Mouse (Mus musculus): ENCODE results near the gene Arl4a. TPM values are rescaled to one million over a fixed set of nuclear protein-coding genes. Genes with fewer than 3 reads are reported as not detected.
A peak's percentile ranks its signal among the peaks of the same experiment; 100 is the strongest.

Gene Arl4a
- polyA plus RNA-seq, 1 experiment from 2014 or later: 39.6 TPM

- Histone ChIP-seq H3K4me3 (replicated peaks) (no peak overlapping the region), H3K27me3 (no peaks in the 10 kb centered on the region), H3K9ac (replicated peaks) (no peak overlapping the region), H3K27ac (no peak overlapping the region), H3K36me3 (no peaks in the 10 kb centered on the region), H3K4me2 (no peak overlapping the region), H3K4me1 (replicated peaks) (0 out of 2 replicates have a peak, but pooled peaks cover 2% of the 10 kb centered on the region), H3K9me3 (no peaks in the 10 kb centered on the region)
- no peak for ATAC-seq (ENCODE audit: insufficient number of reproducible peaks, insufficient read depth, low FRiP score, low TSS enrichment, low read depth)
- WGBS: 74% methylated on average over 4 of the region's 4 CpGs
Observed at GRCm38 (mm10) chr12:40029201-40029600, 8.6 kb downstream of the Arl4a start.

DNA sequence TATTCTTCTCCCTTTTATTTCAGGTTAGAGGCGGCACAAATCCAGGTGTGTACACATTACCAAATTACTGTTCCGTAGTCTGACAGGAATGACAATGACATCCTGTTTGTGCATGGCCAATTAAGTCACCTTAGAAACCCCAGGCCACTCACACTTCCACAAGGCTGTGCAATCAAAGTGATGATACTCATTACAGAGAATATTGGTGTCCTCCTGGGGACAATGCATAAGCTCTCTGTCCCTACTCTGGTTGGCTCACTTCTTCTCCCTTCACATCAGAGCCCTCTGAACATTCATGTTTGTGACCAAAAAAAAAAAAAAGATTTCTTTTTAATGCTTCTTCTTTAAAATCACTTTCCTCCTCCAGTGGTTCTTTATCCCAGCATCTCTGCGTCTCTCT lies 10.0 kb downstream of the Arl4a start:
- ATAC-seq (ENCODE audit: insufficient number of reproducible peaks, insufficient read depth, low FRiP score, low TSS enrichment, low read depth): no peak
- no peak overlapping the region for H3K4me2 ChIP-seq
- no peak overlapping the region for H3K27ac ChIP-seq
- no peaks in the 10 kb centered on the region for H3K27me3 ChIP-seq
- no peaks in the 10 kb centered on the region for H3K9me3 ChIP-seq
- H3K4me1 ChIP-seq (replicated peaks): no peaks in the 10 kb centered on the region
- no peak overlapping the region for H3K9ac ChIP-seq (replicated peaks)
- H3K36me3 ChIP-seq: no peaks in the 10 kb centered on the region
- 91% methylated on average over 3 of the region's 3 CpGs for whole genome bisulfite sequencing
- H3K4me3 ChIP-seq (replicated peaks): no peak overlapping the region

DNA sequence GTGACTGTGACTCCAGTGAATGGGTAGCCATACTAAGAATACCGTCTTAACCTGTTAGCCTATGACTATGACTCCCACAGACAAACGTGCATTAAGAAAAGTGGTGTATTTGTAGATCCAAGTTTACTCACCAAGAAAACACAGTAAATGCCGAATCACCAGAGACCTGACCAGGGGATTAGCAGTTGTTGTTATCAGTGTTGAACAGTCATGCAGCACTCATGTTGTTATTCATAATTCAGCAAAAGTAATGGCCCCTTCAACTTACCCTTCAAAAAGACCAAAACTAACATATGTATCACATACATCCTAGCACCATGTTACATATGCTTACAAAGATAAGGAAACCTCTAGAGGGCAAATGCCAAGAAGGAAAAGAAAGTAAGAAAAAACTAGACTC lies 10.4 kb downstream of the Arl4a start:
- no peak for ATAC-seq (ENCODE audit: insufficient number of reproducible peaks, insufficient read depth, low FRiP score, low TSS enrichment, low read depth)
- Histone ChIP-seq H3K27ac (no peak overlapping the region), H3K36me3 (no peaks in the 10 kb centered on the region), H3K27me3 (no peaks in the 10 kb centered on the region), H3K4me2 (no peak overlapping the region), H3K4me3 (replicated peaks) (no peak overlapping the region), H3K4me1 (replicated peaks) (no peaks in the 10 kb centered on the region), H3K9me3 (no peaks in the 10 kb centered on the region), H3K9ac (replicated peaks) (no peak overlapping the region)
- WGBS: 90% methylated on average over 3 of the region's 3 CpGs

DNA sequence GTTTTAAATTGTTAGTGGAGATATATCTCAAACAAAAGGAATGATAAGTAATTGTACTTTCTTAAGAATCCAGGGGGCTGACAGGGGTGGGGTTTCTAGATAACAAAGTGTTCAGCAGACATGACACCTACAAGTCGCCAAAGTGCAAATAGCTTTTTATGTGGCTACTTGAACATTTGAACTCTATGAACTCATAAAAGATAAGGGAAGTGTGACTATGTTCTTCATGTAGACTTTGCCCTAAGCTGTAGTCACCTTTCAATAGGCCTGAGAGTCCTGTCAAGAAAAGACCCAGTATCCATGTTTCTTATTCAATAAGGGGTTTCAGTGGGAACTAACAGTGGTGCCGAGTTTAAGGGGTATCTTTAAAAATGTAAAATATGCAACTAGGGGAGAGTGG lies 13.9 kb downstream of the Arl4a start:
- H3K27ac ChIP-seq: no peak overlapping the region
- WGBS: 78% methylated on average over 2 of the region's 2 CpGs
- ATAC-seq (ENCODE audit: insufficient number of reproducible peaks, insufficient read depth, low FRiP score, low TSS enrichment, low read depth): no peak
- no peaks in the 10 kb centered on the region for H3K9me3 ChIP-seq
- H3K36me3 ChIP-seq: no peaks in the 10 kb centered on the region
- no peaks in the 10 kb centered on the region for H3K4me1 ChIP-seq (replicated peaks)
- H3K4me3 ChIP-seq (replicated peaks): no peak overlapping the region
- H3K9ac ChIP-seq (replicated peaks): no peak overlapping the region
- no peaks in the 10 kb centered on the region for H3K27me3 ChIP-seq
- no peak overlapping the region for H3K4me2 ChIP-seq

DNA sequence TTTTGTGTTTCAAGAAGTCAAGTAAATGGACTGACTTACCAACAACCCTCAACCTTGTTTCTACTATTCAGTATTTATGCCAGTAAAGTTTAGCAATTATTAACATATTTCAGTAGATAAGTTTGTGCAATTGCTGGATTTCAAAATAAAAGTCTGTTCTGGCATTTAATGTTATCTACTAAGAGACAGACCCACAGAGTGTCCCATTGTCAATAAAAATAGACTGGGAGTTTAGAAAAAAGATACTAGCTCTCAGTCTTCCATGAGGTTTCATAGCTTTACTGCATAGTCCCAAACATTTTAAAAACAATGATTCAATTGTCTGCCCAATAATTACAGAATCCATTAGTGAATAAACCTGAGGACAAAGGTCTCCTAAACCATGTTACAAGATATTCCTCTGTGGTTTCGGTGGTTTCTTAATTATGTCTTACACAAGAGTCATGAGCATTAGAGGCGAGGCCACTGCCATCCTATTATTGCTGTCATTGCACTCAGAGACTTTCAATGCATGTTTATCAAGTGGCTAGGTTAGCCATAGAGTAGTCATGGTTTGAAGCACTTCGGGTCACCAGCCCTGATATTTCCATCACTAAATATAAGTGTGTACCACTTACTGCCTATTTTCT lies 14.7 kb downstream of the Arl4a start:
- H3K36me3 ChIP-seq: no peaks in the 10 kb centered on the region
- H3K9me3 ChIP-seq: no peaks in the 10 kb centered on the region
- H3K4me2 ChIP-seq: no peak overlapping the region
- no peak overlapping the region for H3K27ac ChIP-seq
- 83% methylated on average over 3 of the region's 3 CpGs for WGBS
- H3K4me3 ChIP-seq (replicated peaks): no peak overlapping the region
- no peak overlapping the region for H3K9ac ChIP-seq (replicated peaks)
- no peaks in the 10 kb centered on the region for H3K27me3 ChIP-seq
- no peak for ATAC-seq (ENCODE audit: insufficient number of reproducible peaks, insufficient read depth, low FRiP score, low TSS enrichment, low read depth)
- H3K4me1 ChIP-seq (replicated peaks): no peaks in the 10 kb centered on the region

- ATAC-seq (ENCODE audit: insufficient number of reproducible peaks, insufficient read depth, low FRiP score, low TSS enrichment, low read depth): no peak
- Histone ChIP-seq H3K4me2 (no peak overlapping the region), H3K9ac (replicated peaks) (no peak overlapping the region), H3K9me3 (no peaks in the 10 kb centered on the region), H3K4me1 (replicated peaks) (0 out of 2 replicates have a peak, but pooled peaks cover under 1% of the 10 kb centered on the region), H3K27ac (no peak overlapping the region), H3K36me3 (no peaks in the 10 kb centered on the region), H3K4me3 (replicated peaks) (no peak overlapping the region), H3K27me3 (no peaks in the 10 kb centered on the region)
- 89% methylated on average over 3 of the region's 3 CpGs for WGBS
Observed at GRCm38 (mm10) chr12:40022344-40022743, 15.5 kb downstream of the Arl4a start.

- Histone ChIP-seq H3K9me3 (no peaks in the 10 kb centered on the region), H3K4me3 (replicated peaks) (no peak overlapping the region), H3K4me2 (no peak overlapping the region), H3K9ac (replicated peaks) (no peak overlapping the region), H3K4me1 (replicated peaks) (peaks cover 21% of the 10 kb centered on the region), H3K27ac (no peak overlapping the region), H3K27me3 (no peaks in the 10 kb centered on the region), H3K36me3 (no peaks in the 10 kb centered on the region)
- whole genome bisulfite sequencing: 77% methylated on average over 6 of the region's 6 CpGs
- no peak for ATAC-seq (ENCODE audit: insufficient number of reproducible peaks, insufficient read depth, low FRiP score, low TSS enrichment, low read depth)
Observed at GRCm38 (mm10) chr12:40017955-40018505, 19.8 kb downstream of the Arl4a start.

GRCm38 (mm10) chr12:40016648-40017460 lies 21.0 kb downstream of the Arl4a start:
- Histone ChIP-seq H3K27me3 (no peaks in the 10 kb centered on the region), H3K4me2 (peak overlapping the region; percentile 53), H3K36me3 (no peaks in the 10 kb centered on the region), H3K4me3 (replicated peaks) (peak overlapping the region; percentile 35), H3K9ac (replicated peaks) (peak overlapping the region; percentile 44; the same call in 1 of the 2 replicates), H3K9me3 (no peaks in the 10 kb centered on the region), H3K27ac (peak overlapping the region; percentile 70), H3K4me1 (replicated peaks) (peaks cover 21% of the 10 kb centered on the region)
- WGBS: 13% methylated on average over 19 of the region's 19 CpGs
- ATAC-seq (ENCODE audit: insufficient number of reproducible peaks, insufficient read depth, low FRiP score, low TSS enrichment, low read depth): peak; percentile 81

- no peak for ATAC-seq (ENCODE audit: insufficient number of reproducible peaks, insufficient read depth, low FRiP score, low TSS enrichment, low read depth)
- no peaks in the 10 kb centered on the region for H3K9me3 ChIP-seq
- 58% methylated on average over 9 of the region's 9 CpGs for WGBS
- peak overlapping the region; percentile 53; the same call in 1 of the 2 replicates for H3K4me2 ChIP-seq
- no peaks in the 10 kb centered on the region for H3K27me3 ChIP-seq
- no peak overlapping the region for H3K9ac ChIP-seq (replicated peaks)
- H3K4me3 ChIP-seq (replicated peaks): no peak overlapping the region
- H3K4me1 ChIP-seq (replicated peaks): peaks cover 21% of the 10 kb centered on the region
- H3K36me3 ChIP-seq: no peaks in the 10 kb centered on the region
- H3K27ac ChIP-seq: peak overlapping the region; percentile 70; the same call in 1 of the 2 replicates
Observed at GRCm38 (mm10) chr12:40016068-40016467, 21.8 kb downstream of the Arl4a start.

DNA sequence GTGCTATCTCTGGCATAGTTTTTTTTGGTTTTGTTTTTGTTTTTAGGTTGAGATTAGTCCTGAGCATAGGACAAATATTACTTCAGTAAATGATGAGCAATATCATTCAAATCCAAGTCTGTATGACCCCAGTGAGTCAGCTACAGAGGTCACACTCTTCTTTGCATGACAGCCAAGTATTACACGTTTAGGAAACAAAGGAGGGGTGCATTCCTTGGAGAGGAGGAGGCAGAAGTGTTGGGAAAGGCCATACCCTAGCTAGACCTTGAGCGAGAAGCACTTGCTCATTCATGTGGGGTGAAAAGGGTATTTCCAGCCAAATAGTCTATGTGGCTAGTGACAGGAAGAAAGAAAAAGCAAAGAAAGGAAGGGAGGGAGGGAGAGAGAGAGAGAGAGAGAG lies 28.0 kb downstream of the Arl4a start:
- Histone ChIP-seq H3K4me2 (no peak overlapping the region), H3K27ac (no peak overlapping the region), H3K4me1 (replicated peaks) (peaks cover 7% of the 10 kb centered on the region; the same call in 1 of the 2 replicates), H3K36me3 (no peaks in the 10 kb centered on the region), H3K9ac (replicated peaks) (no peak overlapping the region), H3K27me3 (no peaks in the 10 kb centered on the region), H3K9me3 (no peaks in the 10 kb centered on the region), H3K4me3 (replicated peaks) (no peak overlapping the region)
- 77% methylated on average over 2 of the region's 2 CpGs for WGBS
- ATAC-seq (ENCODE audit: insufficient number of reproducible peaks, insufficient read depth, low FRiP score, low TSS enrichment, low read depth): no peak

- Histone ChIP-seq H3K36me3 (no peaks in the 10 kb centered on the region), H3K4me1 (replicated peaks) (no peaks in the 10 kb centered on the region), H3K27ac (no peak overlapping the region), H3K4me3 (replicated peaks) (no peak overlapping the region), H3K4me2 (no peak overlapping the region), H3K9me3 (no peaks in the 10 kb centered on the region), H3K9ac (replicated peaks) (no peak overlapping the region), H3K27me3 (no peaks in the 10 kb centered on the region)
- ATAC-seq (ENCODE audit: insufficient number of reproducible peaks, insufficient read depth, low FRiP score, low TSS enrichment, low read depth): no peak
- 59% methylated on average over 3 of the region's 3 CpGs for WGBS
Observed at GRCm38 (mm10) chr12:40008459-40008858, 29.4 kb downstream of the Arl4a start.
